Mouse (Mus musculus) limb, embryonic 13.5 days (tissue): ENCODE measurements around the gene Shisa4. TPM values are rescaled to one million over a fixed set of nuclear protein-coding genes. Genes with fewer than 3 reads are reported as not detected.
"Not testable (repeated sequence)": the region's sequence is repeated elsewhere in the genome, so short reads cannot be mapped to it uniquely, and the experiment has no call there.

Source experiments
- ATAC-seq: fragments of 200-750 bp; cut with Nextera tagmentation; 2 replicates; pipeline ENCODE4 v1.8.0; 2017; ENCODE audit warnings: low read depth, moderate number of reproducible peaks, moderate TSS enrichment; ENCODE audit not compliant: low FRiP score
- H3K27ac ChIP-seq: fragments of 300-500 bp; sonication (generic); 2 replicates; pipeline ENCODE4 v1.5.1; 2015; ENCODE audit warnings: inconsistent platforms, mild to moderate bottlenecking, moderate library complexity
- H3K27me3 ChIP-seq: fragments of 300-500 bp; sonication (generic); 2 replicates; pipeline ENCODE4 v1.6.1; 2015; ENCODE audit warnings: mild to moderate bottlenecking, inconsistent platforms
- H3K36me3 ChIP-seq: fragments of 300-500 bp; sonication (generic); 2 replicates; pipeline ENCODE4 v1.6.1; 2015; ENCODE audit warnings: inconsistent platforms, mild to moderate bottlenecking, moderate library complexity
- H3K4me1 ChIP-seq: fragments of 300-500 bp; sonication (generic); 2 replicates; pipeline ENCODE4 v1.6.1; 2015; ENCODE audit warnings: inconsistent platforms
- H3K4me2 ChIP-seq: fragments of 300-500 bp; sonication (generic); replicated peaks from 2 replicates; pipeline ENCODE4 v1.6.1; 2015; ENCODE audit warnings: inconsistent platforms, mild to moderate bottlenecking, moderate library complexity
- H3K4me3 ChIP-seq: fragments of 300-500 bp; sonication (generic); 2 replicates; pipeline ENCODE4 v1.5.1; 2015; ENCODE audit warnings: moderate library complexity, mild to moderate bottlenecking, inconsistent platforms
- H3K9ac ChIP-seq: fragments of 300-500 bp; sonication (generic); 2 replicates; pipeline ENCODE4 v1.6.1; 2015; ENCODE audit warnings: mild to moderate bottlenecking, inconsistent platforms
- H3K9me3 ChIP-seq: fragments of 300-500 bp; sonication (generic); 2 replicates; pipeline ENCODE4 v1.6.1; 2016; ENCODE audit warnings: inconsistent platforms
- WGBS: fragments of 180-500 bp; shearing (Covaris S2); methylation state at CpG from one replicate; pipeline ENCODE4 v1.1.7; 2015; 5-methylcytosine and 5-hydroxymethylcytosine counted together
- polyA plus RNA-seq: library from polyadenylated mRNA; unstranded; fragments of >200 nt; fragmentation: Nextera tagmentation; extraction: Ambion mirVana; gene quantifications from 2 replicates; pipeline ENCODE4 v1.2.1, GENCODE M21; 2015

Shisa4 gene
- 39.4 and 39.9 TPM in 2 replicates for polyA plus RNA-seq

- peak; percentile 91 for ATAC-seq
- Histone ChIP-seq H3K27me3 (no peaks in the 10 kb centered on the region), H3K9ac (peak within 1 kb of the TSS; percentile 81), H3K4me3 (peak within 1 kb of the TSS; percentile 73), H3K27ac (peak within 1 kb of the TSS; percentile 58; the same call in 1 of the 2 replicates), H3K36me3 (no peaks in the 10 kb centered on the region), H3K4me1 (peaks cover 34% of the 10 kb centered on the region), H3K4me2 (peak within 1 kb of the TSS; percentile 92), H3K9me3 (no peaks in the 10 kb centered on the region)
- WGBS: 3% methylated on average over 35 of the region's 38 CpGs
Observed at GRCm38 (mm10) chr1:135374868-135375581, at the start of gene Shisa4. TSS of gene Shisa4 (minus strand) at chr1:135375237.

DNA sequence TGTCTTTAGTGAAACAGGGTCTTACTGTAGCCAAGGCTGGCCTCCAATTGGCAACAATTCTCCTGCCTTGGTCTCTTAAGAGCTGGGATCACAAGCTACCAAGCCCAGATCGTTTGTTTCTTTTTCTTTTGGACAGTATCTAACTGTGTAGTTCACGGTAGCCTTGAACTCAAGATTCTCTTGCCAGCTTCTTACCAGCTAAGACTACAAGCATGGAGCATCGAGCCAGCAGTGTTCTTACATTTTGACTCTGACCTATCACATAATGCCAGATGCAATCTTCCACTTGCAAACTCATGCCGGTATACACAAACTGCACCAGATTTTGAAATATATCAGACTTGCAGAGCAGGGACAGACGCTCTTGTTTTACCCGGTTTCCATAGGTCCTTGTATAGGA is 47.7 kb upstream of the Shisa4 start:
- Histone ChIP-seq H3K9me3 (no peaks in the 10 kb centered on the region), H3K9ac (no peak overlapping the region), H3K36me3 (peaks cover 75% of the 10 kb centered on the region), H3K4me3 (no peak overlapping the region), H3K4me1 (peaks cover 6% of the 10 kb centered on the region), H3K27ac (no peak overlapping the region), H3K27me3 (no peaks in the 10 kb centered on the region), H3K4me2 (no peak overlapping the region)
- ATAC-seq: no peak
- WGBS: 93% methylated on average over 6 of the region's 6 CpGs

- Histone ChIP-seq H3K27ac (no peak overlapping the region), H3K9ac (no peak overlapping the region), H3K4me3 (no peak overlapping the region), H3K36me3 (peaks cover 96% of the 10 kb centered on the region), H3K27me3 (no peaks in the 10 kb centered on the region), H3K4me1 (no peaks in the 10 kb centered on the region), H3K4me2 (no peak overlapping the region), H3K9me3 (no peaks in the 10 kb centered on the region)
- no peak for ATAC-seq
Observed at GRCm38 (mm10) chr1:135413996-135414395, 39.0 kb upstream of the Shisa4 start.

- Histone ChIP-seq H3K4me2 (no peak overlapping the region), H3K36me3 (peaks cover 95% of the 10 kb centered on the region), H3K4me1 (no peaks in the 10 kb centered on the region), H3K4me3 (no peak overlapping the region), H3K27ac (no peak overlapping the region), H3K9me3 (no peaks in the 10 kb centered on the region), H3K9ac (no peak overlapping the region), H3K27me3 (no peaks in the 10 kb centered on the region)
- WGBS: 81% methylated on average over 4 of the region's 4 CpGs
- ATAC-seq: no peak
Observed at GRCm38 (mm10) chr1:135412130-135412529, 37.1 kb upstream of the Shisa4 start.

DNA sequence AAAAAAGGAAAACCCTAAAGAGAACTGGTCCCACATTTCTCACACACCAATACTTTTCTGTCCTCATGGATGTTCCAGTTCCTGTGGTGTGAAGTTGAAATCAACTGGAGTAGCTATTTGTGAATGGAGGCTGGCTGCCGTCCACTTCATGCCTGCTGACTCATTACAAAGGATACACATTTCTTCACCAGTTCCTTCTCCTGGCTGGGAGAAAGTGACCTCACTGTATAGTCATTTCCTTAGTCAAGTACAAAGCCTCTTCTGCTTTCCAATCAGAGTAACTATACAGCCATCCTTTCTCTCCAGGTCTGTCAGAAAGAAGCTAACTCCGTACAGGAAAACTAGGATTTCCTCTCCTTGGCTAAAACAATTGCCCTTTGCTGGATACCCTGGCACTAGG is 35.9 kb upstream of the Shisa4 start:
- H3K9ac ChIP-seq: no peak overlapping the region
- ATAC-seq: no peak
- H3K27me3 ChIP-seq: no peaks in the 10 kb centered on the region
- peaks cover 95% of the 10 kb centered on the region for H3K36me3 ChIP-seq
- H3K4me2 ChIP-seq: no peak overlapping the region
- H3K4me3 ChIP-seq: no peak overlapping the region
- no peak overlapping the region for H3K27ac ChIP-seq
- no peaks in the 10 kb centered on the region for H3K9me3 ChIP-seq
- H3K4me1 ChIP-seq: no peaks in the 10 kb centered on the region
- WGBS: 93% methylated on average over 2 of the region's 2 CpGs

DNA sequence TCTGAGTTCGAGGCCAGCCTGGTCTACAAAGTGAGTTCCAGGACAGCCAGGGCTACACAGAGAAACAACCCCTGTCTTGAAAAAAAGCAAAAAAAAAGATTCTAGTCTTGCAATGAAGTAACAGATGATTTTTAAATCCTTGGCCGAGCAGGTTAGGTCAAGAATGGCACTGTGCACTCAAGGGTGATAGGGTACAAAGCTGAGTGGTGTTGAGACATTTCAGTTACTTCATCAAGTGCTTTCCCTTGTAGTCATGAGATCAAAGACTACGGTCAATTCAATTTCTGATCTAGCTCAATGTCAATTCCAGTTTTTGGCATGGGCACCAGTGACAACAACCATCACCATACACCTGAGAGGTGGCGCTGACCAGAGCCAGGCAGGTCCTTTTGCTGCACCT is 33.9 kb upstream of the Shisa4 start:
- no peak overlapping the region for H3K4me3 ChIP-seq
- no peaks in the 10 kb centered on the region for H3K4me1 ChIP-seq
- WGBS: 95% methylated on average over 4 of the region's 4 CpGs
- no peaks in the 10 kb centered on the region for H3K27me3 ChIP-seq
- peaks cover 95% of the 10 kb centered on the region for H3K36me3 ChIP-seq
- no peak for ATAC-seq
- H3K9me3 ChIP-seq: no peaks in the 10 kb centered on the region
- no peak overlapping the region for H3K9ac ChIP-seq
- H3K27ac ChIP-seq: no peak overlapping the region
- H3K4me2 ChIP-seq: no peak overlapping the region

DNA sequence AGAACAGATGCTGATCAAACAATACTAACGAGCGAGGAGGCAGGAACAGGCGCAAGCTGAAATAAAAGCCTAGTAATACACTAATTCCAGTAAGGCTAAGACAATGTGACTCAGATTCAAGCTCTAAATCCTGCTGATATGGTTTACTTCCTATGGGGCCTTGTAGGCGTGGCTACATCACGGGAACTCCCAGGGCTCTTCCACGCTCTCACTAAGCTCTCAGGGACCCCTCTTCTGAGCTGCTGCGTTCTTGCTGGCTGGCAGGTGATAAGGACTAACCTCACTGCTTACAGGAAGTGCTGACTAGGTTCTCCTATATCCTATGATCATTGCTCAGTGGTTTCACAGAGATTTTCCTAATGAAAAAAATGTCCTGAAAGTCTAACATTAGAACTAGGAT is 30.3 kb upstream of the Shisa4 start:
- H3K36me3 ChIP-seq: peaks cover 96% of the 10 kb centered on the region
- WGBS: 89% methylated on average over 7 of the region's 7 CpGs

GRCm38 (mm10) chr1:135401452-135402110 is 26.5 kb upstream of the Shisa4 start:
- H3K27ac ChIP-seq: no peak overlapping the region
- H3K27me3 ChIP-seq: no peaks in the 10 kb centered on the region
- no peak for ATAC-seq
- H3K9ac ChIP-seq: no peak overlapping the region
- no peaks in the 10 kb centered on the region for H3K4me1 ChIP-seq
- H3K36me3 ChIP-seq: peaks cover 90% of the 10 kb centered on the region
- no peak overlapping the region for H3K4me3 ChIP-seq
- no peaks in the 10 kb centered on the region for H3K9me3 ChIP-seq
- WGBS: 96% methylated on average over 3 of the region's 3 CpGs
- no peak overlapping the region for H3K4me2 ChIP-seq

More for the DNA sequence above, 30.3 kb upstream of the Shisa4 start:
- H3K4me3 ChIP-seq: no peak overlapping the region
- H3K9ac ChIP-seq: no peak overlapping the region
- no peak overlapping the region for H3K27ac ChIP-seq
- H3K4me1 ChIP-seq: no peaks in the 10 kb centered on the region
- H3K4me2 ChIP-seq: no peak overlapping the region
- no peaks in the 10 kb centered on the region for H3K27me3 ChIP-seq
- no peak for ATAC-seq
- no peaks in the 10 kb centered on the region for H3K9me3 ChIP-seq

GRCm38 (mm10) chr1:135399466-135399865 is 24.4 kb upstream of the Shisa4 start:
- WGBS: 90% methylated on average over 5 of the region's 5 CpGs
- no peak overlapping the region for H3K9ac ChIP-seq
- peaks cover 90% of the 10 kb centered on the region for H3K36me3 ChIP-seq
- ATAC-seq: no peak
- H3K27me3 ChIP-seq: no peaks in the 10 kb centered on the region
- no peak overlapping the region for H3K4me2 ChIP-seq
- H3K27ac ChIP-seq: no peak overlapping the region
- no peaks in the 10 kb centered on the region for H3K4me1 ChIP-seq
- H3K9me3 ChIP-seq: no peaks in the 10 kb centered on the region
- no peak overlapping the region for H3K4me3 ChIP-seq

DNA sequence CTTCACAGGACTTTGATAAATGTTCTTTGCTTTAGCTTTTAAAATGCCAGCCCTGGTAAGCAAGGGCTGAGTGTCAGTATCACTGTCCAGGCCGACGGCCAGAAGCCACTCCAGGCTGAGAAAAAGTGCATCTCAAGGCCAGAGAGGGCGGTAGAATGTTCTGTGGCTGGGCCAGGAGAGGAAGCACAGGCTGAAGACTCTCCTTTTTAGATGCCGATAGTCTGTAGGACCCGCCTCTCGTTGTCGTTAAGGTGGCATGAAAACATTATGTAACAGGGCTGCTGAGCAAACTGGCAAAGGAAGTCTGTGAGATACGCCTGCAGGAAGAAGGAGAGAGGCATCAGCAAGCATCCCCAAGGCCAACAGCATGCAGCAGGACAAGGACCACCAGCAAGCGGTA is 10.1 kb upstream of the Shisa4 start:
- Histone ChIP-seq H3K9ac (no peak overlapping the region), H3K36me3 (peaks cover 87% of the 10 kb centered on the region), H3K4me2 (no peak overlapping the region), H3K27ac (no peak overlapping the region), H3K9me3 (no peaks in the 10 kb centered on the region), H3K4me3 (no peak overlapping the region), H3K27me3 (no peaks in the 10 kb centered on the region), H3K4me1 (no peaks in the 10 kb centered on the region)
- 89% methylated on average over 9 of the region's 9 CpGs for WGBS
- no peak for ATAC-seq

GRCm38 (mm10) chr1:135384171-135384570 is 9.1 kb upstream of the Shisa4 start:
- Histone ChIP-seq H3K36me3 (peaks cover 77% of the 10 kb centered on the region), H3K4me1 (no peaks in the 10 kb centered on the region), H3K9me3 (no peaks in the 10 kb centered on the region), H3K4me3 (no peak overlapping the region), H3K9ac (no peak overlapping the region), H3K27me3 (no peaks in the 10 kb centered on the region), H3K4me2 (no peak overlapping the region), H3K27ac (no peak overlapping the region)
- ATAC-seq: no peak
- 98% methylated on average over 5 of the region's 5 CpGs for WGBS

DNA sequence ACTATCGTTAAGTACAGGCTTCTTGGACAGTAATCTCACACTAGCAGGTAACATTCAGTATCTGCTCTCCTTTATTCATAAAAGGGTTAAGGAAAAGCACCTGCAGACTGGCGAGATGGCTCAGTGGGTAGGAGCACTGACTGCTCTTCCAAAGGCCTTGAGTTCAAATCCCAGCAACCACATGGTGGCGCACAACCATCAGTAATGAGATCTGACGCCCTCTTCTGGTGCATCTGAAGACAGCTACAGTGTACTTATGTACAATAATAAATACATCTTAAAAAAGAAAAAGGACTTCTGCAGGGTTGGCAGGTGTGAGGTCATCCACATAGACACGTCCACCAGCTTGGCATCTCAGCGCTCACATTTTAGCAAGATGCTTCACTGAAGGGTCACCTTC is 6.5 kb upstream of the Shisa4 start:
- not testable (repeated sequence) for H3K9ac ChIP-seq, H3K4me1 ChIP-seq, H3K9me3 ChIP-seq, ATAC-seq, H3K27ac ChIP-seq, H3K4me2 ChIP-seq, H3K27me3 ChIP-seq, H3K4me3 ChIP-seq
- peaks cover 51% of the 10 kb centered on the region for H3K36me3 ChIP-seq
- whole genome bisulfite sequencing: 66% methylated on average over 6 of the region's 6 CpGs
